Mouse (Mus musculus): ENCODE data around the gene Rab7b. TPM values are rescaled to one million over a fixed set of nuclear protein-coding genes. Genes with fewer than 3 reads are reported as not detected.

Rab7b gene
- polyA plus RNA-seq, 1 experiment from 2014 or later, result 0.97 TPM

- H3K4me2 ChIP-seq, result no peak overlapping the region
- WGBS, result 82% methylated on average over 9 of the region's 9 CpGs
- no peak overlapping the region for H3K4me3 ChIP-seq (replicated peaks)
- H3K36me3 ChIP-seq, result no peaks in the 10 kb centered on the region
- no peaks in the 10 kb centered on the region for H3K27me3 ChIP-seq
- no peaks in the 10 kb centered on the region for H3K4me1 ChIP-seq (replicated peaks)
- H3K27ac ChIP-seq, result no peak overlapping the region
- no peaks in the 10 kb centered on the region for H3K9me3 ChIP-seq
- no peak for ATAC-seq (ENCODE audit: insufficient number of reproducible peaks, insufficient read depth, low FRiP score, low TSS enrichment, low read depth)
- no peak overlapping the region for H3K9ac ChIP-seq (replicated peaks)
Measured at GRCm38 (mm10) chr1:131663286-131663995, 25.1 kb upstream of the Rab7b start.

GRCm38 (mm10) chr1:131664136-131664535 lies 24.4 kb upstream of the Rab7b start:
- 87% methylated on average over 5 of the region's 5 CpGs for WGBS
- H3K36me3 ChIP-seq, result no peaks in the 10 kb centered on the region
- H3K4me1 ChIP-seq (replicated peaks), result peaks cover 2% of the 10 kb centered on the region; the same call in 1 of the 2 replicates
- no peak for ATAC-seq (ENCODE audit: insufficient number of reproducible peaks, insufficient read depth, low FRiP score, low TSS enrichment, low read depth)
- H3K4me2 ChIP-seq, result no peak overlapping the region
- H3K27me3 ChIP-seq, result no peaks in the 10 kb centered on the region
- no peak overlapping the region for H3K4me3 ChIP-seq (replicated peaks)
- no peaks in the 10 kb centered on the region for H3K9me3 ChIP-seq
- no peak overlapping the region for H3K9ac ChIP-seq (replicated peaks)
- no peak overlapping the region for H3K27ac ChIP-seq

DNA sequence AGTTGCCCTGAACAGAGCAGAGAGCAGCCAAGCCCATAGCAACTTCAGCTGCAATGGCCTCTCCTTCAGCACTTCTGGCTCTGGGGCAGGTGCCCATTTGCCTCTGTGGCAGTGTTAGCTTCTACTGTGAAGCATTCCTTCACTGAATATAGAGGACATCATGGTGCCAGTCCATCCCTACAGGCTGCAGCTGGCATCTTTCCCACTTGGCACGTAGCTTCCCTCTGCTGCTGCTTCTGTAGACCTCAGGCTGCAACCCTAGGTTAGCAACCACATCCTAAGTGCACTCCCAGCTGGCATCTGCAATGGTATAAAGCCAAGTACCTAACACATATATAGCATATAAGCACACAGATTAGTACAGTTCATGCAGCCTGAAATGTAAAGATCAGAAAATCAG lies 22.6 kb upstream of the Rab7b start:
- H3K4me2 ChIP-seq, result no peak overlapping the region
- no peaks in the 10 kb centered on the region for H3K27me3 ChIP-seq
- peaks cover 4% of the 10 kb centered on the region; the same call in 1 of the 2 replicates for H3K4me1 ChIP-seq (replicated peaks)
- H3K4me3 ChIP-seq (replicated peaks), result no peak overlapping the region
- 85% methylated on average over 1 of the region's 1 CpGs for WGBS
- no peak for ATAC-seq (ENCODE audit: insufficient number of reproducible peaks, insufficient read depth, low FRiP score, low TSS enrichment, low read depth)
- no peak overlapping the region for H3K9ac ChIP-seq (replicated peaks)
- H3K36me3 ChIP-seq, result no peaks in the 10 kb centered on the region
- H3K27ac ChIP-seq, result no peak overlapping the region
- H3K9me3 ChIP-seq, result no peaks in the 10 kb centered on the region

DNA sequence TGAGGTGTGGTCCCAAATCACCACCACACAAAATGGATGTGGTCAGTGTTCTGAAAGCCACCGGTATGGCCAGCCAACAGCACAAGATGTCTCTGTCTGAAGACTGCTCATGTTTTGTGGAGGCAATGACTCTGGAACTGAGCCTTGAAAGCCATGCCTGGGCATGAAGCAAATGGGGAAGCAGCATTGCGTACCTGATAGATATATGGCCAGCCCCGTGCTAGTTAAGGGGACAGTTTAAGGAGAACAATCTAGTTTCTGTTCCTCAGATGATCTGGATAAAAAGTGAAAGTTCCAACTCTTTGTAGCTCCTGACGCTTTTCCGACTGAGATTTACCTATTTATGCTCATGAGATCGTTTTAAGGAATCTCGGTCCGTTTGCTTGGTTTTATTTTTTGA lies 17.4 kb upstream of the Rab7b start:
- Histone ChIP-seq H3K4me1 (replicated peaks) (peaks cover 4% of the 10 kb centered on the region; the same call in 1 of the 2 replicates), H3K36me3 (no peaks in the 10 kb centered on the region), H3K4me2 (no peak overlapping the region), H3K27me3 (no peaks in the 10 kb centered on the region), H3K27ac (no peak overlapping the region), H3K4me3 (replicated peaks) (no peak overlapping the region), H3K9me3 (no peaks in the 10 kb centered on the region), H3K9ac (replicated peaks) (no peak overlapping the region)
- 82% methylated on average over 8 of the region's 8 CpGs for WGBS
- no peak for ATAC-seq (ENCODE audit: insufficient number of reproducible peaks, insufficient read depth, low FRiP score, low TSS enrichment, low read depth)

DNA sequence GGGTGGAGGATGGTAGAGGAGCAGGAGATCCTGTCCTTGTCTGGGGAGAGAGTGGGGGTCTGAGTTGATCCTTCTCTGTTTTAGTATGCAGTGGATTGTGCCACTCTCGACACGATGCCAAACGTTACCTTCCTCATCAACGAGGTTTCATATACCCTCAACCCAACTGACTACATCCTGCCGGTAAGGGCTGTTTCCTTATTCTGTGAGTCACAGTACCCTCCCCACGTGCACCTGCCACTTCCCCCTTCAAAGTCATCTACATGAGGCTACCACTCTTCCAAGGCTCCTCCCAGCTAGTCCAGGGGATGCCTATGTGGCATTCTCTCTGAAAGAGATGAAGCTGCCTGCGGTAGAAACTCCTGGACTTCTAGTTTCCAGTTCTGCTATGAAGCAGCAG lies 16.1 kb upstream of the Rab7b start:
- WGBS, result 89% methylated on average over 7 of the region's 7 CpGs
- Histone ChIP-seq H3K36me3 (no peaks in the 10 kb centered on the region), H3K9ac (replicated peaks) (no peak overlapping the region), H3K9me3 (no peaks in the 10 kb centered on the region), H3K4me2 (no peak overlapping the region), H3K4me3 (replicated peaks) (no peak overlapping the region), H3K4me1 (replicated peaks) (peaks cover 4% of the 10 kb centered on the region; the same call in 1 of the 2 replicates), H3K27ac (no peak overlapping the region), H3K27me3 (no peaks in the 10 kb centered on the region)
- ATAC-seq (ENCODE audit: insufficient number of reproducible peaks, insufficient read depth, low FRiP score, low TSS enrichment, low read depth), result no peak

DNA sequence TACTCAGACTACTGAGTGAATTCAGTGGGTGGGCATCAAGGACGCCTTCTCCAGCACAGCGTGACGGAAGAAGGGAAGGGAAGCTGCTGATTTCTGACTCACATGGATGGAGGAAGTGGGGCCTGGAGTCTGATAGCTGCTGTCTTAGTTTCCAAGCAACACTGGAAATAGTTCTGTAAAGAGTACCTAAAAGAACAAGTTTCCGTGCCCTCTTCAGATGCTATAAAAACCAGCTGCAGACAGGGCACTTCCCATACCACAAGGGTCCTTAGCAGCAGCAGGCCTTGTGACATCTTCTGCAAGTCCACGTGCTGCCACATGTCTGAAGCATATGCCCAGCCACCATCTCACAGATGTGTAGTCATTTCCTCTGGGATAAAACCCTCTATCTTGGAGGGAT lies 8.9 kb upstream of the Rab7b start:
- H3K4me2 ChIP-seq, result no peak overlapping the region
- H3K9ac ChIP-seq (replicated peaks), result no peak overlapping the region
- H3K9me3 ChIP-seq, result no peaks in the 10 kb centered on the region
- H3K27me3 ChIP-seq, result no peaks in the 10 kb centered on the region
- H3K4me1 ChIP-seq (replicated peaks), result no peaks in the 10 kb centered on the region
- no peaks in the 10 kb centered on the region for H3K36me3 ChIP-seq
- no peak overlapping the region for H3K4me3 ChIP-seq (replicated peaks)
- no peak for ATAC-seq (ENCODE audit: insufficient number of reproducible peaks, insufficient read depth, low FRiP score, low TSS enrichment, low read depth)
- H3K27ac ChIP-seq, result no peak overlapping the region
- 87% methylated on average over 5 of the region's 5 CpGs for WGBS

DNA sequence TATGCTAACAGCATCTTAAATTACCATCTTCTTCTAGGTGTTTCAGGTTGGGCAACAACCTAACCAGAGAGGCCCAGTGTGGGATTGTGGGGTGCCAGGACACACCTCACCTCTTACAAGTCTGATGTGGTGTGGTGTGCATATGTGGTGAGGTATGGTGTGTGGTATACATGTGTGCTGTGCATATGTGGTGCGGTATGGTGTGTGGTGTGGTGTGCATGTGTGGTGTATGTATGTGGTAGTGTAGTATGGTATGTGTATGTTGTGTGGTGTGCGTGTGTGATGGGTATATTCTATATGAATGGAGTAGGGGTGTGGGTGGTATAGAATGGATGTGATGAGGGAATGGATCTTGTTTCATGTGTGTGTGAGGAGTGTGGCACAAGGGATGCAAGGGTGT lies 756 bp upstream of the Rab7b start:
- ATAC-seq (ENCODE audit: insufficient number of reproducible peaks, insufficient read depth, low FRiP score, low TSS enrichment, low read depth), result no peak
- 91% methylated on average over 2 of the region's 2 CpGs for WGBS
- no peaks in the 10 kb centered on the region for H3K36me3 ChIP-seq

DNA sequence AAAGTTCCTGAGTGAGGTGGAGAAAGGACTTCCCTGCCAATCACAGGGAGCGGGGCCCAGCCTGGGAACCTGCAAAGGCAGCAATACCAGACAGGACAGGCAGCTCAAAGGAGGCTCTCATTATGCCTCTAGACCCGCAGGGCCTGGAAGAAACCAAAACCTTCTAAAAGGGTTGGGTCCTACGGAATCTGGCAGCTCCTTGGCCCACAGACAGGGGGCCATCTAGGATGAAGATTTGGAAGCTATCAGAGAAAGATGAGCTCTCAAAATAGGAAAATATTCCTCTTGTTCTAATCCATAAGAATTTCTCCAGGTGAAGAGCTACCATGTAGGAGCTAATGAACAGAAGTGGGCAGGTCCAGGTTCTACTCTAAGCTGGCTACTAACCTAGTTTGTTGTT lies 521 bp downstream of the Rab7b start:
- H3K4me2 ChIP-seq, result no peak overlapping the region

More for the DNA sequence above, 756 bp upstream of the Rab7b start:
- Histone ChIP-seq H3K27me3 (no peaks in the 10 kb centered on the region), H3K27ac (no peak overlapping the region), H3K4me3 (replicated peaks) (no peak overlapping the region), H3K9me3 (no peaks in the 10 kb centered on the region), H3K4me2 (no peak overlapping the region), H3K9ac (replicated peaks) (no peak overlapping the region), H3K4me1 (replicated peaks) (no peaks in the 10 kb centered on the region)

GRCm38 (mm10) chr1:131689899-131690298 lies 1.4 kb downstream of the Rab7b start:
- no peak overlapping the region for H3K4me2 ChIP-seq
- 85% methylated on average over 5 of the region's 5 CpGs for WGBS
- H3K36me3 ChIP-seq, result no peaks in the 10 kb centered on the region
- no peaks in the 10 kb centered on the region for H3K9me3 ChIP-seq
- no peak overlapping the region for H3K9ac ChIP-seq (replicated peaks)
- H3K27me3 ChIP-seq, result no peaks in the 10 kb centered on the region
- no peak for ATAC-seq (ENCODE audit: insufficient number of reproducible peaks, insufficient read depth, low FRiP score, low TSS enrichment, low read depth)
- no peak overlapping the region for H3K4me3 ChIP-seq (replicated peaks)
- H3K27ac ChIP-seq, result no peak overlapping the region
- H3K4me1 ChIP-seq (replicated peaks), result no peaks in the 10 kb centered on the region

More for the DNA sequence above, 521 bp downstream of the Rab7b start:
- Histone ChIP-seq H3K9ac (replicated peaks) (no peak overlapping the region), H3K27ac (no peak overlapping the region), H3K36me3 (no peaks in the 10 kb centered on the region), H3K4me3 (replicated peaks) (no peak overlapping the region), H3K27me3 (no peaks in the 10 kb centered on the region), H3K4me1 (replicated peaks) (no peaks in the 10 kb centered on the region), H3K9me3 (no peaks in the 10 kb centered on the region)
- WGBS, result 74% methylated on average over 3 of the region's 3 CpGs
- no peak for ATAC-seq (ENCODE audit: insufficient number of reproducible peaks, insufficient read depth, low FRiP score, low TSS enrichment, low read depth)

- Histone ChIP-seq H3K4me1 (replicated peaks) (no peaks in the 10 kb centered on the region), H3K27ac (no peak overlapping the region), H3K9me3 (no peaks in the 10 kb centered on the region), H3K9ac (replicated peaks) (no peak overlapping the region), H3K4me3 (replicated peaks) (no peak overlapping the region), H3K4me2 (no peak overlapping the region), H3K36me3 (no peaks in the 10 kb centered on the region), H3K27me3 (no peaks in the 10 kb centered on the region)
- WGBS, result 65% methylated on average over 3 of the region's 3 CpGs
- ATAC-seq (ENCODE audit: insufficient number of reproducible peaks, insufficient read depth, low FRiP score, low TSS enrichment, low read depth), result no peak
Measured at GRCm38 (mm10) chr1:131690435-131690834, 1.9 kb downstream of the Rab7b start.

- ATAC-seq (ENCODE audit: insufficient number of reproducible peaks, insufficient read depth, low FRiP score, low TSS enrichment, low read depth), result no peak
- no peak overlapping the region for H3K4me2 ChIP-seq
- no peak overlapping the region for H3K4me3 ChIP-seq (replicated peaks)
- H3K9ac ChIP-seq (replicated peaks), result no peak overlapping the region
- no peaks in the 10 kb centered on the region for H3K27me3 ChIP-seq
- no peak overlapping the region for H3K27ac ChIP-seq
- H3K9me3 ChIP-seq, result no peaks in the 10 kb centered on the region
- H3K36me3 ChIP-seq, result no peaks in the 10 kb centered on the region
- H3K4me1 ChIP-seq (replicated peaks), result no peaks in the 10 kb centered on the region
Measured at GRCm38 (mm10) chr1:131691356-131691755, 2.9 kb downstream of the Rab7b start.

DNA sequence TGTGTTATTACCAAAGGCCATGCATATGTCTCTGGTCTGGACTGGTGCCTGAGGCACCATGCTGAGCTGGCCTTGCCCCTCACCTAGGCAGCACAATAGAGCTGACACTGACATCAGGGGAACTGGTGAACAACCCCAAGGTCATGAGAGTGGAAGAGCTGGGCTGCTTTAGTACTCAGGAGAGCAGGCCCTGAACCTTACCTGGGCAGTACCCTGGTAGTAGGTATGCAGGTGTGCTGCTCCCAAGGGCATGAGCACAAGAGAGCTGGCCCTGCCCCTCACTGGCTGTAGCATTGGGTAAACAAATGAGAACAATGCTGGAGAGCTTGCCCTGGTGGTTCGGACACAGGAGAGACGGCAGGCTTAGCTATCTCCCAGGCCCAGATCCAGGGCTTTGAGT lies 6.8 kb downstream of the Rab7b start:
- ATAC-seq (ENCODE audit: insufficient number of reproducible peaks, insufficient read depth, low FRiP score, low TSS enrichment, low read depth), result no peak
- Histone ChIP-seq H3K9me3 (no peaks in the 10 kb centered on the region), H3K4me1 (replicated peaks) (no peaks in the 10 kb centered on the region), H3K27me3 (no peaks in the 10 kb centered on the region), H3K9ac (replicated peaks) (no peak overlapping the region), H3K27ac (no peak overlapping the region), H3K36me3 (no peaks in the 10 kb centered on the region), H3K4me2 (no peak overlapping the region), H3K4me3 (replicated peaks) (no peak overlapping the region)
- 86% methylated on average over 2 of the region's 2 CpGs for WGBS
